Mouse (Mus musculus) embryonic fibroblast, embryonic 13.5 days (primary cell): ENCODE measurements around the gene Usp7.

Experiments used
- CTCF ChIP-seq: IDR thresholded peaks from 2 replicates; pipeline ENCODE4 v1.5.1; 2011; ENCODE audit warnings: mild to moderate bottlenecking, control low read depth, low read length, moderate library complexity, borderline replicate concordance; ENCODE audit not compliant: insufficient read depth
- POLR2A ChIP-seq: IDR thresholded peaks from 2 replicates; pipeline ENCODE4 v1.6.1; 2011; ENCODE audit warnings: low read depth, mild to moderate bottlenecking, control low read depth, low read length, moderate library complexity

DNA sequence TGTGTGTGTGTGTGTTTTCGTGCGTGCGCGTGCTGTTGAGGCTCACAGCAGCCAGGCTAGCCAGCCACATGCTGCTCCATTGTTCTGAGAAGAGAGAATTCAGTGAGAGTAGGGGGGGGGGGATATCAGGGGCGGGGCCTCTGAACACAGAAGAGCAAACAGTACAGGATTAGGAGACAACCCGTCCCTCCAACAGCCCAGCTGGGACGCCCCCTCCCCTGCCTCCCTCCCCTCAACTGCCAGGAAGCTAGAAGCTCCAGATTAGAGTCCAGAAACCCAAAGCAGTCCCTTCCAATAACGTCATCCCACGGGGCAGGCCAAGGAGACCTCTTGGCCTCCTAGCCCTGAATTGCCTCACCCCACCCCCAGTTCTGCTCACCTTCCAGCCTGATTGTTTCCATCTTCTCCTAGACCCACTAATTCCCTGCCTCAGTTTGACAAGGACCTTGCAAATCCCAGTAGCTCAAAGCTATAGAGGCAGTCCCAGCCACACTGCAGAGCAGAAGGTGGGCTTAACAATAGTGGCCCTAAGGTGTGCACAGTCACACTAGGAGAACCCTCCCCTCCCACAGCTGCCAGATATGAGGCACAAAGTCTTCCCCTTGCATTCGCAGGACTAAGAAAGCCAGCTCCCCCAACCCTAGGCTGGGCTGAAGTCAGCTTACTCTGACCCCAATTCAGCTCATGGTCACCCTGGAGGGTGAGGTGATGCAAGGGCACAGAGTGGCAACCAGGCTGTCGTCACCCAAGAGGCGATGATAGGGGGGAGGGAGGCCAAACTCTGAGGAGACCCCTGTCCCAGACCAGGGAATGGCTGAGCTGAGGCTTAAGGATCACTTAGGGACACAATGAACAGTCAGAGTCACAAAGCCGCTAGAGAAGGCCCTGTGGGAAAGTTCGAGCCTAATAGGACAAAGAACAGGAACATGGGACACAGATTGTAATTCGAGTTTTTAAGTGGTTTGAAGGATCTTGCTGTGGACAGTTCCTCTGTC is 121.8 kb downstream of the Usp7 start:
- TF ChIP-seq CTCF (no peak), POLR2A (no peak; the same call in 1 of the 2 replicates)
